Mouse (Mus musculus) heart, embryonic 11.5 days (tissue): ENCODE data around the gene Arhgef16. TPM values are rescaled to one million over a fixed set of nuclear protein-coding genes. Genes with fewer than 3 reads are reported as not detected.

Experiments
- ATAC-seq: fragments of 200-750 bp; cut with Nextera tagmentation; replicated peaks from 2 replicates; pipeline ENCODE4 v1.8.0; 2017; ENCODE audit warnings: moderate library complexity; ENCODE audit not compliant: insufficient number of reproducible peaks, low FRiP score, low TSS enrichment
- H3K27ac ChIP-seq: fragments of 300-500 bp; sonication (generic); 2 replicates; pipeline ENCODE4 v1.5.1; 2014; ENCODE audit warnings: mild to moderate bottlenecking, low read depth, low read length
- H3K27me3 ChIP-seq: fragments of 300-500 bp; sonication (generic); 2 replicates; pipeline ENCODE4 v1.6.1; 2014; ENCODE audit warnings: mild to moderate bottlenecking, low read length, mixed read lengths; ENCODE audit not compliant: control insufficient read depth, insufficient read depth
- H3K36me3 ChIP-seq: fragments of 300-500 bp; sonication (generic); 2 replicates; pipeline ENCODE4 v1.6.1; 2014; ENCODE audit warnings: mild to moderate bottlenecking, low read length, moderate library complexity, mixed read lengths; ENCODE audit not compliant: control insufficient read depth, insufficient read depth
- H3K4me1 ChIP-seq: fragments of 300-500 bp; sonication (generic); 2 replicates; pipeline ENCODE4 v1.6.1; 2014; ENCODE audit warnings: low read length; ENCODE audit not compliant: control insufficient read depth, insufficient read depth
- H3K4me2 ChIP-seq: fragments of 300-500 bp; sonication (generic); 2 replicates; pipeline ENCODE4 v1.6.1; 2014; ENCODE audit warnings: mild to moderate bottlenecking, moderate library complexity
- H3K4me3 ChIP-seq: fragments of 300-500 bp; sonication (generic); 2 replicates; pipeline ENCODE4 v1.5.1; 2014; ENCODE audit warnings: low read depth, low read length
- H3K9ac ChIP-seq: fragments of 300-500 bp; sonication (generic); 2 replicates; pipeline ENCODE4 v1.6.1; 2014; ENCODE audit warnings: mild to moderate bottlenecking, low read depth, low read length, moderate library complexity
- H3K9me3 ChIP-seq: fragments of 300-500 bp; sonication (generic); replicated peaks from 2 replicates; pipeline ENCODE4 v1.6.1; 2016; ENCODE audit warnings: low read length; ENCODE audit not compliant: control insufficient read depth
- WGBS: fragments of 180-500 bp; shearing (Covaris S2); extraction: QIAGEN DNeasy Blood & Tissue Kit; methylation state at CpG from one replicate; pipeline ENCODE4 v1.1.7; 2014; ENCODE audit not compliant: insufficient replicate concordance; 5-methylcytosine and 5-hydroxymethylcytosine counted together
- polyA plus RNA-seq: library from polyadenylated mRNA; unstranded; fragments of >200 nt; fragmentation: Nextera tagmentation; extraction: Ambion mirVana; gene quantifications from 2 replicates; pipeline ENCODE4 v1.2.1, GENCODE M21; 2014

Gene Arhgef16
- polyA plus RNA-seq, 1 experiment from 2014 or later, result 1.1 TPM

- Histone ChIP-seq H3K4me2 (no peak overlapping the region), H3K36me3 (no peaks in the 10 kb centered on the region), H3K4me3 (no peak overlapping the region), H3K9ac (0 out of 2 replicates have a peak overlapping the region, but pooled peaks have one; percentile 29), H3K4me1 (peaks cover 27% of the 10 kb centered on the region), H3K27ac (peak overlapping the region; percentile 69), H3K27me3 (peaks cover 10% of the 10 kb centered on the region; the same call in 1 of the 2 replicates), H3K9me3 (no peaks in the 10 kb centered on the region)
- ATAC-seq, result peak; percentile 48; the same call in 1 of the 2 replicates
- 64% methylated on average over 7 of the region's 7 CpGs for WGBS
Observed at GRCm38 (mm10) chr4:154330001-154330400, 28.5 kb upstream of the Arhgef16 start.

DNA sequence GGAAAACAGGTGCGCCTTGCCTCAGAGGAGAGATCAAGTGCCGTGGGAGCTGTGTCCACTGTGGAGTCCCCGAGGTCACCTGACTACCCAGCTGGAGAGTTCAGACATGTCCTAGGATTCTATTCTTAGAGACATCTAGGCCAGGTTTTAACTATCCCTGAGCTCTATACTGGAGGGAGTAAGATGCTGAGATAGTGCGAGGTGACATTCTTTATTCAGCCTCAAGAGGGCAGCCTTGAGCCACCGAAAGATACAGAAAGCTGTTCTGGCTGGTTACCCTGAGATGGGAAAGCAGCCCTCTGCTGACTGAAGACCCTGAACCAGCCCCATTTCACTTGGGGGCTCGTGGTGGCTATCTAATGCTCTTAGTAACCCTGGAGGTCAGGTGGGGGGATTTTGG lies 27.4 kb upstream of the Arhgef16 start:
- peaks cover 8% of the 10 kb centered on the region; the same call in 1 of the 2 replicates for H3K27me3 ChIP-seq
- peaks cover 26% of the 10 kb centered on the region for H3K4me1 ChIP-seq
- H3K36me3 ChIP-seq, result no peaks in the 10 kb centered on the region
- no peak overlapping the region for H3K4me2 ChIP-seq
- no peak overlapping the region for H3K27ac ChIP-seq
- no peak for ATAC-seq
- H3K9me3 ChIP-seq, result no peaks in the 10 kb centered on the region
- H3K9ac ChIP-seq, result no peak overlapping the region
- H3K4me3 ChIP-seq, result no peak overlapping the region
- WGBS, result 9% methylated on average over 6 of the region's 6 CpGs

DNA sequence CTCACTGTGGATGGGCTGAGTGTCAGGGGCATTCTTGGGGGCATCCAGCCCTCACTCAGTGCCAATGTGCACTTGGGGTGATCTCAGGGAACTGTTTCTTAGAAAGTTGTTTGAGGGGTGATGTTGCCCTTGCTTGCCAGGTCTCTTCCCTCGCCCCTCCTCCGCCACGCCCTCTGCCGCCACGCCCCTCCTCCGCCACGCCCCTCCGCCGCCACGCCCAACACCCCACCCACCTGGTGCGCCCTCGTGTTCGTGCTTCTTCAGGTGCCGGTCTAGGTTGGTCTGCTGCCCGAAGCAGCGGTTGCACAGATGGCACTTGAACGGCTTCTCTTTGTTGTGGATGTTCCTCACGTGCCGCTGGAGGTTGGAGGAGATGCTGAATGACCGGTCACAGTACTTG lies 27.0 kb upstream of the Arhgef16 start:
- H3K36me3 ChIP-seq, result no peaks in the 10 kb centered on the region
- 9% methylated on average over 20 of the region's 20 CpGs for WGBS
- H3K9ac ChIP-seq, result no peak overlapping the region
- peaks cover 26% of the 10 kb centered on the region for H3K4me1 ChIP-seq
- peaks cover 9% of the 10 kb centered on the region; the same call in 1 of the 2 replicates for H3K27me3 ChIP-seq
- ATAC-seq, result no peak
- H3K4me2 ChIP-seq, result no peak overlapping the region
- no peak overlapping the region for H3K27ac ChIP-seq
- no peaks in the 10 kb centered on the region for H3K9me3 ChIP-seq
- no peak overlapping the region for H3K4me3 ChIP-seq

GRCm38 (mm10) chr4:154325410-154325809 lies 23.9 kb upstream of the Arhgef16 start:
- Histone ChIP-seq H3K4me1 (peaks cover 20% of the 10 kb centered on the region), H3K9ac (no peak overlapping the region), H3K4me3 (no peak overlapping the region), H3K27ac (peak overlapping the region; percentile 15; the same call in 1 of the 2 replicates), H3K9me3 (no peaks in the 10 kb centered on the region), H3K27me3 (peaks cover 12% of the 10 kb centered on the region; the same call in 1 of the 2 replicates), H3K4me2 (no peak overlapping the region), H3K36me3 (no peaks in the 10 kb centered on the region)
- ATAC-seq, result no peak
- 38% methylated on average over 4 of the region's 4 CpGs for WGBS

GRCm38 (mm10) chr4:154313622-154313967 lies 12.1 kb upstream of the Arhgef16 start:
- H3K4me1 ChIP-seq, result no peaks in the 10 kb centered on the region
- H3K9ac ChIP-seq, result no peak overlapping the region
- no peak overlapping the region for H3K4me2 ChIP-seq
- no peak for ATAC-seq
- H3K27me3 ChIP-seq, result 0 out of 2 replicates have a peak, but pooled peaks cover 4% of the 10 kb centered on the region
- H3K27ac ChIP-seq, result no peak overlapping the region
- no peak overlapping the region for H3K4me3 ChIP-seq
- no peaks in the 10 kb centered on the region for H3K36me3 ChIP-seq
- 76% methylated on average over 11 of the region's 11 CpGs for WGBS
- H3K9me3 ChIP-seq, result no peaks in the 10 kb centered on the region

DNA sequence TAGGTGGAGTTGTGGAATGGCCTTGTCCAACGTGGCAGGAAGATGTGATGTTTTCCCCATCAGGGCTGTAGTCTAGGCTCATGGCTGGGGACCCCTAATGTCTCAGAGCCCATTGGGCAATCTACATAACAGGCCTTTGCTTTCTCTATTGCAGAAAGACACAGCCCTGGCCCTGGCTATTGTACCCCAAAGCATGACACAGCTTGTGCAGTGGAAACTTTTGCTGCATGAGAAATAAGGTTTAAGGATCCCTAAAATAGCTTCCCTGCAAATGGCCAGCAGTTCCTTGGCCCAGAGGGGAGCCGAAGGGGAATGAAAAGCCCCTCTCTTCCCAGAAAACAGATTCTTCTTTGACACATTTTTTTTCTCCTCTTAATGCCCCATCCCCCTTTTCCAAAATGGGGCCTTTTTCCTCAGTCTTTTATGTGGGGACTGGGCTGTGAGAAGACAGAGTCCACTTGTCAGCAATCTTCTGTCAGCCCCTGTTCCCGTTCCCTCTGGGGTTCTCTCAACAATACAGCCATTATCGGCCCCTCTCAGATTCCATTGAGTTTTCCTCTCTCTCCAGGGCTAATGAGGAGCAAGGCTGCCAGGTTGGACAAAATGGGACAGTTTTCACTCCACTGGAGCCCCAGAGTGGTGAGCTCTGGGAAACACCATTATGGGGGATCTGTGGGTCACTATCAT lies 11.6 kb upstream of the Arhgef16 start:
- Histone ChIP-seq H3K9ac (no peak overlapping the region), H3K9me3 (no peaks in the 10 kb centered on the region), H3K27ac (no peak overlapping the region), H3K27me3 (0 out of 2 replicates have a peak, but pooled peaks cover 4% of the 10 kb centered on the region), H3K4me1 (no peaks in the 10 kb centered on the region), H3K4me2 (no peak overlapping the region), H3K4me3 (no peak overlapping the region), H3K36me3 (no peaks in the 10 kb centered on the region)
- no peak for ATAC-seq
- WGBS, result 49% methylated on average over 4 of the region's 4 CpGs

DNA sequence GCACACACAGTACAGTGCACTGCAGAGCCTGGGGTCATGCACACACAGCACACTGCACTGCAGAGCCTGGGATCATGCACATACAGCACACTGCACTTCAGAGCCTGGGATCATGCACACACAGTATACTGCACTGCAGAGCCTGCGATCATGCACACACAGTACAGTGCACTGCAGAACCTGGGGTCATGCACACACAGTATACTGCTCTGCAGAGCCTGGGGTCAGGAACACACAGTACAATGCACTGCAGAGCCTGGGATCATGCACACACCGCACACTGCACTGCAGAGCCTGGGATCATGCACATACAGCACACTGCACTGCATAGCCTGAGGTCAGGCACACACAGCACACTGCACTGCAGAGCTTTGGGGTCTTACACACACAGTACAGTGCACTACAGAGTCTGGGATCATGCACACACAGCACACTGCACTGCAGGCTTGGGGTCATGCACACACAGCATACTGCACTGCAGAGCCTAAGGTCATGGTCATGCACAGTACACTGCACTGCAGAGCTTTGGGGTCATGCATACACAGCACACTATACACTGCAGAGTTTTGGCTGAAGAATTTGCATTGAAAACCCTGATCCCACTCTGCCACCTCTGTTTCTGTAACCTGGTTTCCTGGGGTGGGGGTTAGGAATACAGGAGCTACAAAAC lies 10.8 kb upstream of the Arhgef16 start:
- WGBS, result 78% methylated on average over 2 of the region's 2 CpGs
- Histone ChIP-seq H3K4me2 (no peak overlapping the region), H3K4me1 (no peaks in the 10 kb centered on the region), H3K4me3 (no peak overlapping the region), H3K27ac (no peak overlapping the region), H3K27me3 (0 out of 2 replicates have a peak, but pooled peaks cover 4% of the 10 kb centered on the region), H3K36me3 (no peaks in the 10 kb centered on the region), H3K9ac (no peak overlapping the region), H3K9me3 (no peaks in the 10 kb centered on the region)
- no peak for ATAC-seq

DNA sequence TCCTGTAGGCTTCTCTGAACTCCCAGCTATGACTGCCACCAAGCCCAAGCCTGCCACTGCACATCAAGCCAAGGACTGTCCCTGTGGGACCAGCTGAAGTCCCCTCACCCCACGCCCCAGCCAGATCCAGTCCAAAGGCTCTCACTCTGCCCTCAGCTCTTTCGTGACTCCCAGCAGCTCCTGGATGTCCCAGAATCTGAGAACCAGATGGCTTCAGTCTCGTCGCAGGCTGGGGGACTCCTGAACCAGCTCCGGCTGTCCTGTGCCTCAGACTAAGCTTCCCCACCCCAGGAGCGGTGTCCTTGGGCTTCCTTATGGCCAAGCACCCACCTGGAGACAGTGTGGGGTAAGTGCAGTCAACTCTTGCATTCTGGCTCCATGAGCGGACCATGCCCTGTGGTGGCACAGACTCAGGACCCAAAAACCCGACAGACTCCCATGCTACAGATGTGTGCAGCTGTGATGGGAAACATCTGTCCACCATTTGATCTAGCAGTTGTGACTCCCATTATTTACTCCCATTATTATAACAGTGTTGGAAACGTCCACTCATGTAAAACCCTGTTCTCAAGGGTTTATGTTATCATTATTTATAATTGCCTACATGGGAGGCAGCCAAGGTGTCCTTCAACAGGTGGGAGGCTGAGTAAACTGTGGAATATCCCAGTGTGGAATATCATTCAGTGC lies 9.2 kb upstream of the Arhgef16 start:
- no peaks in the 10 kb centered on the region for H3K36me3 ChIP-seq
- 74% methylated on average over 9 of the region's 9 CpGs for WGBS
- no peak overlapping the region for H3K4me3 ChIP-seq
- ATAC-seq, result no peak
- H3K9ac ChIP-seq, result no peak overlapping the region
- H3K4me1 ChIP-seq, result no peaks in the 10 kb centered on the region
- 0 out of 2 replicates have a peak, but pooled peaks cover 4% of the 10 kb centered on the region for H3K27me3 ChIP-seq
- no peak overlapping the region for H3K27ac ChIP-seq
- no peaks in the 10 kb centered on the region for H3K9me3 ChIP-seq
- H3K4me2 ChIP-seq, result no peak overlapping the region
